Mouse (Mus musculus): ENCODE data around the gene Isg20.

The Isg20 gene

GRCm38 (mm10) chr7:78897567-78897966 lies 15.7 kb upstream of the Isg20 start:
- in situ Hi-C loops (cut with MboI, MseI): loop anchor here (10.0 kb wide), 1 partner anchor 1517 kb away; no protein-coding TSS in a partner anchor

DNA sequence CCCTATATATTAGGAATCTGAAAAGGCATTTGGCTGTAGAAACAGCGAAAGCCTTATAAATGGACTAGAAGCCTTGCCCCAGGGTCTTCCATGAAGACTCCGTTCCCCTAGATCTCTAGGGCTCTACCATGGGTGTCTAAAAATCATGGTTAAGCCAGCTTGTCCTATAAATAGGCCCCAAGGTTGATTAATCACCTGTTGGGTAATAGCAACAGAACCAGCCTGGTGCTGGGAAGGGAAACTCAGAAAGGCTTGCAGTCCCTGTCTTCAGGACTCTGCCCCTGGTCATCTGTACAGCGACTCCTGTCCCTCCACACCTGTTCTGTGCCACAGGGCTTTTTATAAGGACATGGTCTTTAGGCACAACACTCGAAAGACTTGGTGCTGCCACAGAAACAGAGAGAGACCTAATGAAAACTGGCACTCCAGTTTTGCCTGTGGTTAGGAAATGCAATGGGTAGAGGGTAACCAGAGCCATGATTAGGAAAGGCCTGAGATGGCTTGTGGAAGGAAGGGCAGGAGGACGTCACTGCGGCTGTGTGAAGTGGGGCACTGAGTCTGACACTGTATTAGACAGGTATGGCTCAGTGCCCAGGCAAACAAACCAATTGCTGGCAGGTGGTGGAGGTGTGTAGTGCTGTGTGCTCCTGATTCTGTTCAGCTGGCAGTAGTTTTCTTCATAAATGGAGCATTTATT lies 9.9 kb upstream of the Isg20 start:
- in situ Hi-C loops (cut with MboI, MseI): no loop called here

- in situ Hi-C loops (cut with MboI, MseI): no loop called here
Measured at GRCm38 (mm10) chr7:78904175-78904574, 9.0 kb upstream of the Isg20 start.

- in situ Hi-C loops (cut with MboI, MseI): no loop called here
Measured at GRCm38 (mm10) chr7:78909026-78909425, 4.2 kb upstream of the Isg20 start.

GRCm38 (mm10) chr7:78910336-78911098 lies 2.7 kb upstream of the Isg20 start:
- in situ Hi-C loops (cut with MboI, MseI): no loop called here

- in situ Hi-C loops (cut with MboI, MseI): no loop called here
Measured at GRCm38 (mm10) chr7:78911209-78911608, 2.0 kb upstream of the Isg20 start.

DNA sequence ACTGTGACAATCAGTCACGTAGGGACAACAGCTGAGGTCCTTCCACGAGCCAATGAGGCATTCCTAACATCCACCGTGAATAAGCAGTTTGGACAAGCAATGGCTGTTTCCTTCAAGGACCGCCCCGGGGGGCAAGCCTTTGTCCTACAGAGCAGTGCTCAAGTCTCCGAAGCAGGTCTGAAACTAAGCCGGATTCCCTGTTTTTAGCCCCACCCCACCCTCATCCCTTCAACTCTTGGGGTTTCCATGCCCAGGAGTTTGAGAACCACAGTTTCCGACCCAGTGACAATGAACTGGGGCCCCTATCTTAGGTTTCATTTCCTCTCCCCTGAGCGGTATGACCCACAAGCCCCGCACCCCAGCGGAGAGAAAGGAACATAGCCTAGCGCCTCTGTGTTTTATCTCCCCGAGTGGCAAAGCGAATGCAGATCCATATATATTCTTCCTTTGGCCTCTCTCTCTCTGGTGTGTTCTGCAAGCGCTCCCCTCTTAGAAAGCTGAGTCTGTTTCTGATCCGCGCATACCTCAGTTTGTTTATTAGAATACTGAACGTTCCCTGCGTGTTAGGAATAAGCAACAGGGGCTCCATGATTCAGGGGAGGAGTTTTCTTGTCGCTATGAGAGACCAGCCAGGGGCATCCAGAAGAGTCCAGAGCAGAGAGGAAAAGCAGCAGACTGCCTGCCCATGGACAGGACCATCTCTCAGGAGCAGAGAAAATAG lies 811 bp upstream of the Isg20 start:
- in situ Hi-C loops (cut with MboI, MseI): no loop called here

GRCm38 (mm10) chr7:78913649-78914544 lies 673 bp downstream of the Isg20 start:
- in situ Hi-C loops (cut with MboI, MseI): no loop called here

- in situ Hi-C loops (cut with MboI, MseI): no loop called here
Measured at GRCm38 (mm10) chr7:78914545-78914845, 1.3 kb downstream of the Isg20 start.

- in situ Hi-C loops (cut with MboI, MseI): loop anchor here (5.0 kb wide), 1 partner anchor 432 kb away; no protein-coding TSS in a partner anchor
Measured at GRCm38 (mm10) chr7:78914896-78915510, 1.8 kb downstream of the Isg20 start.

GRCm38 (mm10) chr7:78918686-78919085 lies 5.5 kb downstream of the Isg20 start:
- in situ Hi-C loops (cut with MboI, MseI): loop anchor here (5.0 kb wide), 1 partner anchor 429 kb away; no protein-coding TSS in a partner anchor

DNA sequence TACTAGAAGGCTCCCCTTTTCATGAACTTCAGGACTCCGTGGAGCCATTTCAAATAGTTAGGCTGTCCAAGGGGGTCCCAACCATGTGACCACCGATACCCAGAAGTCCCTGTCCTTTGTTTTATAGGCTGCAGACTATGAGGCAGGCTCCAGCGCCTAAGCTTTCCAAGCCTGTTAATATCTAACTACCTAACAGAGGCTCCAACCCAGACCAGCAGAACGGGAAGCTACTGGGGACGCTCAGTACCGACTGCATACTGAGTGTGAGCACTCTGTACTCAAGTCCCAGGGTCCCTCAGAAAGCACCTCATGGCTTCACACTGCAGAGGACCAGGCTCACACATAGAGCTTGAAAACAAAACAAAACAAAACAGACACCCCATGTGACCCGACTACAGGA lies 9.3 kb downstream of the Isg20 start:
- in situ Hi-C loops (cut with MboI, MseI): loop anchor here (5.0 kb wide), 1 partner anchor 160 kb away; no protein-coding TSS in a partner anchor

DNA sequence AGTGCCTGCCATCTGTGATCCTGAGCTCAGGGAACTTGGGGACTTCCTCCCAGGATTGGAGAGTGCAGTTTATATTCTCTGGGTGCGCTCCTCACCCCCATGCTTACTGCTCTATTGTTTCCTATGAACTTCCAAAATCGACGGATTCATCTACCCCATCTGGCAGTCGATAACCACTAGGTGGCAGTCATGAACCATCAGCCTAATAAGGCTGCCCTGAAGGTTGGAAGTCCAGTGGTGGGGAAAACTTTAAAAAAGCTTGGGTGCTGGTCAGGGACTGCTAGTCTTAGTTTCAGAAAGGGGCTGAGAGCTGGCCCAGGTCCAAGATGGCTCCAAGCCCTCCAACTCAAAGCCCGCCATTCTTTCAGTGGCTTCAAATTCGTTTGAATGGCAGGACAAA lies 11.1 kb downstream of the Isg20 start:
- in situ Hi-C loops (cut with MboI, MseI): loop anchor here (5.0 kb wide), 1 partner anchor 158 kb away; no protein-coding TSS in a partner anchor

DNA sequence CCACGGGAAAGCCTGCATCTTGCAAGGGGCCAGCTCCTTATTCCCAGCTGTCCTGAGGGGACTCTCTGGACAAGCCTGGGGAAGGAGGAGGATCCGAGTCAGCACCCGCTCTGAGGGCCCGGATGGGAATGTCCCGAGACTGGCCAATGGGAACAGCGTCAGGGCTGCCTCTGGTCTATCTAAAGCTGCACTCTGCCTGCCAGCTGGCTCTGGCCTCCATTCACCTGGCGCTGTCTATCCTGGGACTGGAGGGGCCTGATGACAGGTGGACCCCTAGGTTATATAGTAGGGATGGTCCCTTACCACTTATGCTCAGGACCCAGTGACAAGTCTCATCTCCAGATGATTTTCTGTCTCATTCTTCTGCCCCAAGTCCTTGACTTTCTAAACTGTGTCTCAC lies 11.6 kb downstream of the Isg20 start:
- in situ Hi-C loops (cut with MboI, MseI): loop anchor here (5.0 kb wide), 1 partner anchor 158 kb away; no protein-coding TSS in a partner anchor

DNA sequence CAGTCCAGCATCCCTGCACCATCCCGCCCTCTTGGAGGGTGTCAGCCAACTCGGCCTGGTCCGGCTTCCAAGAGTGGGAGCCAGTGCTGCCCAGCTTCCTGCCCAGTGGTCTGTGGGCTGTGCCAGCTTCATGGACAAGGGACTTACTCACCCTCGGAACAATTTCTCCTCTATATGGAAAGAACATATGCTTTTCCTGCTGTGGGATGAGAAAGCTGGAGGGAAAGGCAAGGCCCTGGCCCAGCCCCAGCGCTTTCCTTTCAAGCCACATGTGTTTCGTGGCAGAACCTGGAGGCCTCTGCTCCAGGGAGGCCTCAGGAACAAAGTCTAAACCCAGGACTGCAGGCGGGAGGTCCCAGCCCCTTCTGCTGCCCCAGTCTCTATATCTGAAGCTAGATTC lies 12.5 kb downstream of the Isg20 start:
- in situ Hi-C loops (cut with MboI, MseI): no loop called here

GRCm38 (mm10) chr7:78926156-78926555 lies 12.9 kb downstream of the Isg20 start:
- in situ Hi-C loops (cut with MboI, MseI): no loop called here

GRCm38 (mm10) chr7:78927266-78927665 lies 14.0 kb downstream of the Isg20 start:
- in situ Hi-C loops (cut with MboI, MseI): no loop called here

DNA sequence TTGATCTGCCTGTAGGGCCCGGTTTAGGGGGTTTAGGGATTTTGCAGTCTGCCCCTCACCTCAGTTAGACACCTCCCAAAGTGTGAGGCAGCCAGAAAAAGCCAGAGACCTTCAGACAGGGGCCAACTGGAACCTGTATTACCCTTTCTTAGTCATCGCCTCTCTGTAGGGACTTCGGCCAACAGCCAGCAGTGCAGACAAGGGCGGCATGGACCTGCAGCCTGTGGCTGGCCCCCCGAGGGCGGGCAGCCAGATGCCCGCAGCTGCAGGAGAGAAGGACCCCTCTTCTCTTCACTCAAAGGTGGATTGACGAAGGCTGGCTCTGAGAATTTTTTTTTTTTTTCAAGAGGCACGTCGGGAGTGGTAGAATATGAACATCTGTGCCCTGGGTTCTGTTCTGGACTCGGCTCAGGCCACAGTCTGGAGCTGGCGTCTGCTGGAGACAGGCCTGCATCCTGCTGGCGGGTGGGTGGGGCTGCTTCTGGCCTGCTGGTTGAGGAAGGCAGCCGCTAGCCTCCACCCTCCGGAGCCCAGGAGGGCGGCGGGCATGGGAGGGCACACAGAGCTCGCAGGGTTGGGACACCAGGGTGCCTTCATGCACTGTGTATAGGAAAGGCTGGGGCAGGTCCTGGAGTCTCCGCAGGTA lies 25.9 kb downstream of the Isg20 start:
- in situ Hi-C loops (cut with MboI, MseI): no loop called here

DNA sequence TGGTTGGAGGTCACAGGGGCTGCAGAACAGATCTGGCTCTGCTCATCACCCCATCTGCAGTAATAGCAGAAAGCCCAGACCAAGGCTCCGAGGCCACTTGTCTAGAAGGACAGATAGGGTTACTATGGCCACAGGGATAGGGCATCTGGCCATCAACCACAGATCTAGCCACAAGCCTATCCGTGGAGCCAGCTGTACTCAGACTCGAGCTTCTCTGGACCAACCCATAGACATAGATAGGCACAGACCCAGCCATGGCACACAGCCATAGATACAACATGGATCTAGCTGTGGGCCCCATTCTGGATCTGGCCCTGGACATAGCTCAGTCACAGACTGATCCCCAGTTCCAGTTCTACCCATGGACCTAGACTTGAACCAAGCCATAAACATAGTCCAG lies 27.7 kb downstream of the Isg20 start:
- in situ Hi-C loops (cut with MboI, MseI): no loop called here

GRCm38 (mm10) chr7:78942544-78942943 lies 29.3 kb downstream of the Isg20 start:
- in situ Hi-C loops (cut with MboI, MseI): no loop called here
